Mouse (Mus musculus) heart, embryonic 16.5 days (tissue): ENCODE data around the gene Ets1. TPM values are rescaled to one million over a fixed set of nuclear protein-coding genes. Genes with fewer than 3 reads are reported as not detected.
A peak's percentile ranks its signal among the peaks of the same experiment; 100 is the strongest.

ENCODE experiments used
- ATAC-seq: fragments of 200-750 bp; cut with Nextera tagmentation; replicated peaks from 2 replicates; pipeline ENCODE4 v1.8.0; 2017; ENCODE audit warnings: moderate number of reproducible peaks; ENCODE audit not compliant: insufficient read depth, low FRiP score; ENCODE audit errors: extremely low read depth
- H3K27ac ChIP-seq: fragments of 300-500 bp; sonication (generic); 2 replicates; pipeline ENCODE4 v1.5.1; 2014; ENCODE audit warnings: mild to moderate bottlenecking, low read length, control low read depth, moderate library complexity
- H3K27me3 ChIP-seq: fragments of 300-500 bp; sonication (generic); 2 replicates; pipeline ENCODE4 v1.6.1; 2014; ENCODE audit warnings: low read length, mixed read lengths; ENCODE audit not compliant: control insufficient read depth, insufficient read depth
- H3K36me3 ChIP-seq: fragments of 300-500 bp; sonication (generic); 2 replicates; pipeline ENCODE4 v1.6.1; 2014; ENCODE audit not compliant: control insufficient read depth, insufficient read depth
- H3K4me1 ChIP-seq: fragments of 300-500 bp; sonication (generic); 2 replicates; pipeline ENCODE4 v1.6.1; 2014; ENCODE audit warnings: low read length, mixed read lengths; ENCODE audit not compliant: control insufficient read depth, insufficient read depth
- H3K4me2 ChIP-seq: fragments of 300-500 bp; sonication (generic); 2 replicates; pipeline ENCODE4 v1.6.1; 2014; ENCODE audit warnings: low read depth, mild to moderate bottlenecking, control low read depth, low read length
- H3K4me3 ChIP-seq: fragments of 300-500 bp; sonication (generic); 2 replicates; pipeline ENCODE4 v1.5.1; 2014; ENCODE audit warnings: mild to moderate bottlenecking, control low read depth, low read length
- H3K9ac ChIP-seq: fragments of 300-500 bp; sonication (generic); 2 replicates; pipeline ENCODE4 v1.6.1; 2014; ENCODE audit warnings: low read length, control low read depth
- H3K9me3 ChIP-seq: fragments of 300-500 bp; sonication (generic); replicated peaks from 2 replicates; pipeline ENCODE4 v1.6.1; 2016; ENCODE audit warnings: low read length; ENCODE audit not compliant: control insufficient read depth
- WGBS: fragments of 180-500 bp; shearing (Covaris S2); extraction: QIAGEN DNeasy Blood & Tissue Kit; methylation state at CpG from one replicate; pipeline ENCODE4 v1.1.7; 2014; 5-methylcytosine and 5-hydroxymethylcytosine counted together
- polyA plus RNA-seq: library from polyadenylated mRNA; unstranded; fragments of >200 nt; fragmentation: Nextera tagmentation; extraction: Ambion mirVana; gene quantifications from 2 replicates; pipeline ENCODE4 v1.2.1, GENCODE M21; 2015

Ets1 gene
- polyA plus RNA-seq, 1 experiment from 2014 or later: 66.7 TPM

DNA sequence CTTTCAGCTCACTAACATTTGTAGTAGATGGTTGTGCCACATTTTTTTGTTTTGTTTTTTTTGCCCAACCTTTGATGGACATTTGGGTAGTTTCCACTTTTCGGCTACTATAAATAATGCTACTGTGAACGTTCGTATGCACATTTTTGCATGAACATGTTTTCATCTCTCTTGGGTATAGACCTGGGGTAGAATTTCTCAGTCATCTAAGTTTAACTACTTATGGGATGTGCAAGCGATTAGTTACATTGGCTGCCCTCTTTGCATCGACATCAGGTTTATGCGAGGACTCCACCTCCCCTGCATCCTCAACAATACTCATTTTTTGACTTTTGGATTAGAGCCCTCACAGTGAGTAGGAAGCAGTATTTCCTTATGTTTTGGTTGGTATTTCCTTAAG lies 43.5 kb downstream of the Ets1 start:
- H3K36me3 ChIP-seq: no peaks in the 10 kb centered on the region
- no peak overlapping the region for H3K9ac ChIP-seq
- peaks cover 11% of the 10 kb centered on the region for H3K4me1 ChIP-seq
- no peaks in the 10 kb centered on the region for H3K27me3 ChIP-seq
- no peaks in the 10 kb centered on the region for H3K9me3 ChIP-seq
- WGBS: 74% methylated on average over 6 of the region's 6 CpGs
- no peak overlapping the region for H3K4me2 ChIP-seq
- no peak overlapping the region for H3K27ac ChIP-seq
- ATAC-seq: no peak
- no peak overlapping the region for H3K4me3 ChIP-seq

DNA sequence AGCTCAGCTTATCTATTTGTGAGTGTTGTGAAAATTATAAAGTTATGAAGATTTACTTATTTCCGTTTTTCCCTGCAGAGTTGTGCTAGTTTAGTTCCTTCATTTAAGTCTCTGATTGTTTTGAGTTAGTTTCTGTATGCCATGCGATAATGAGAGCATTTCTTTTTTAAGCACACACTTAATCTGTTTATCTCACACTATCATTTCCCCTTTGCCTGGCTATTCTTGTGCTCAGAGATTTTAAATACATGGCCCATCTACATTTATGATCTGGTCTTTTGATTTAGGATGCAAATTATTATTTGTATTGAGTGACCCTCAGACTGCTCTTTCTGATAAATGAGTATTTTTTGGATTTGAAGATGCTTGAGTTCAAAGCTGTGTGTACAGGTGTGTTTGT lies 44.2 kb downstream of the Ets1 start:
- H3K27me3 ChIP-seq: no peaks in the 10 kb centered on the region
- no peak overlapping the region for H3K27ac ChIP-seq
- H3K9ac ChIP-seq: no peak overlapping the region
- no peak overlapping the region for H3K4me2 ChIP-seq
- peaks cover 11% of the 10 kb centered on the region for H3K4me1 ChIP-seq
- no peaks in the 10 kb centered on the region for H3K36me3 ChIP-seq
- no peak overlapping the region for H3K4me3 ChIP-seq
- no peak for ATAC-seq
- H3K9me3 ChIP-seq: no peaks in the 10 kb centered on the region
- WGBS: 67% methylated on average over 2 of the region's 2 CpGs

- H3K4me1 ChIP-seq: no peaks in the 10 kb centered on the region
- no peak overlapping the region for H3K4me3 ChIP-seq
- WGBS: 48% methylated on average over 8 of the region's 8 CpGs
- no peak overlapping the region for H3K27ac ChIP-seq
- no peaks in the 10 kb centered on the region for H3K27me3 ChIP-seq
- no peak overlapping the region for H3K9ac ChIP-seq
- no peaks in the 10 kb centered on the region for H3K9me3 ChIP-seq
- H3K36me3 ChIP-seq: no peaks in the 10 kb centered on the region
- ATAC-seq: no peak
- H3K4me2 ChIP-seq: no peak overlapping the region
Measured at GRCm38 (mm10) chr9:32685793-32686558, 50.0 kb downstream of the Ets1 start.

DNA sequence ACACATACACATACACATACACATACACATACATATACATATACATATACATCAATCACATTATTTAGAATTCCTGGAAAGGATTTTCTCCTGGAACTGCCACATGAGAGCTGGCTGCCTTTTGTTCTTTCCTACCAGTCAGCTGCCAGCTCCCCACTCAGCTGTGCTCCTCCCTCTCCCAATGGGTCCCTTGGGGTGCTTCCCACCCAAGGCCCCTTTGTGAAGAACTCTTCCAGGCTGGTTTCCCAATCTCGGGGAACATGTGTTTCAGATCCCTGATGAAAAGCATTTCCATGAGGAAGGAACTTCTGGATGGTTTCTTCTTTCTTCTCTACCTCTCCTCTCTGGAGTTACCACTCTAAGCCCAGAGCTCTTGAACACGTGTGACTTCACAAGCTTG lies 52.3 kb downstream of the Ets1 start:
- H3K27me3 ChIP-seq: no peaks in the 10 kb centered on the region

DNA sequence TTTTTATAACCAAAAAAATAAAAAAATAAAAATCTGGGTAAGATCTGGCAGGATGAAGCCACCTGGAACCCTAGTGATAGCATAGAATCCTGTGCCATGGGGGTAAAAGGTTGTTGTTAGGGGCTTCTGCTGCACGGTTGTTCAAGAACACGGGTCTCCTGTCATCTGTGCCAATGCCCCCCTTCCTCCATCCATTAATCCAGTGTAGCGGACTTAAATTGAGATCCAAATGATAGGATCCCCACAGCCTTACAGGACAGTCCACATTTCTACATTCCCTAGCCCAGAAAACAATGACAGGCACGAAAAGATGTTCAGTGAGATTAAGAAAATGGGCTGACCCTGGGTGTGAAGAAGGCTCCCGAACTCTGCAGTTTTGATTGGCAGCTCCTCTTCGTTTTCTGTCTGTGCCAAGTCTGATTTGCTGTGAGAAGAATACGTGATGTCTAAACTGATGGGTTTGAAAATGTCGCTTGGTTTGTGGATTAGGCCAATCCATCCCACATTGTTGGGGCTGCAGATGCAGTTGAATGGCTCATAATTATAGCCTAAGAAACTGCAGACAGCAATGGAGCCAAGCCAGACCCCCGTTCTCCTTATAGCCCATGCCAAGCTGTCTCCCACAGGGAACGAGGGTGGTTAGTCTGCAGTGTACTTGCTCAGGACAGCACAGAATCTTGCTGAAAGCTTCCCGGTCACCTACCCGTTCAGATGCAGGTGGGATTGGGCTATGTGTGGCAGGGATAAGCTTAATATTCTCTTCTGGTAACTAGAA lies 55.3 kb downstream of the Ets1 start:
- ATAC-seq: no peak
- Histone ChIP-seq H3K4me1 (peaks cover 9% of the 10 kb centered on the region), H3K9ac (no peak overlapping the region), H3K9me3 (no peaks in the 10 kb centered on the region), H3K36me3 (no peaks in the 10 kb centered on the region), H3K4me2 (no peak overlapping the region), H3K4me3 (no peak overlapping the region), H3K27me3 (no peaks in the 10 kb centered on the region), H3K27ac (no peak overlapping the region)
- WGBS: 74% methylated on average over 12 of the region's 12 CpGs

More for the DNA sequence above, 52.3 kb downstream of the Ets1 start:
- 76% methylated on average over 2 of the region's 2 CpGs for WGBS
- no peak overlapping the region for H3K9ac ChIP-seq
- ATAC-seq: no peak
- H3K9me3 ChIP-seq: no peaks in the 10 kb centered on the region
- H3K36me3 ChIP-seq: no peaks in the 10 kb centered on the region
- H3K4me1 ChIP-seq: no peaks in the 10 kb centered on the region
- no peak overlapping the region for H3K4me3 ChIP-seq
- no peak overlapping the region for H3K27ac ChIP-seq
- no peak overlapping the region for H3K4me2 ChIP-seq

DNA sequence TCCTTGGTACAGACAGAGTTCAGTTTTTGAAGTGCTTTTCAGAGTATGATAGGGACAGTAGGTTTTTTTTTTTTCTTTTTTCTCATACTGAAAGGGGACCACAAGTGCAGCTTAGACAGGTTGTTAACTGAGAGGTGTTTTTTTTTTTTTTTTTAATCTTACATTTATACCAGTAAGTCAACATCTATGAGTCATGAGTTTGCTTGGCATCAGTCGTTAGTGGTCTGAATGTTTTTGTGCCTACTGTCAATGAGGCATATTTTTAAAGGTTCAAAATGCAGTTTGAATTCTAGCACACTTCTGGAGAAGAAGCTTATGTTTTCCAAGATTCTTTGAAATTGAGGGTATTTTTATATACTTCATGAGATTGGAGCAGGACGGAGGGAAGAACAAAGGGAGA lies 56.9 kb downstream of the Ets1 start:
- no peak overlapping the region for H3K9ac ChIP-seq
- WGBS: 80% methylated on average over 2 of the region's 2 CpGs
- H3K4me1 ChIP-seq: peaks cover 15% of the 10 kb centered on the region
- H3K27me3 ChIP-seq: no peaks in the 10 kb centered on the region
- H3K9me3 ChIP-seq: no peaks in the 10 kb centered on the region
- no peaks in the 10 kb centered on the region for H3K36me3 ChIP-seq
- no peak overlapping the region for H3K27ac ChIP-seq
- H3K4me2 ChIP-seq: no peak overlapping the region
- H3K4me3 ChIP-seq: no peak overlapping the region
- no peak for ATAC-seq

GRCm38 (mm10) chr9:32693411-32693810 lies 57.4 kb downstream of the Ets1 start:
- no peak for ATAC-seq

GRCm38 (mm10) chr9:32694111-32694824 lies 58.2 kb downstream of the Ets1 start:
- no peak overlapping the region for H3K4me2 ChIP-seq
- 65% methylated on average over 12 of the region's 12 CpGs for WGBS
- peak overlapping the region; percentile 96 for H3K27ac ChIP-seq
- no peak for ATAC-seq
- no peak overlapping the region for H3K9ac ChIP-seq
- H3K9me3 ChIP-seq: no peaks in the 10 kb centered on the region
- no peak overlapping the region for H3K4me3 ChIP-seq
- H3K4me1 ChIP-seq: peaks cover 15% of the 10 kb centered on the region
- H3K36me3 ChIP-seq: no peaks in the 10 kb centered on the region
- no peaks in the 10 kb centered on the region for H3K27me3 ChIP-seq

More at GRCm38 (mm10) chr9:32693411-32693810, 57.4 kb downstream of the Ets1 start:
- no peaks in the 10 kb centered on the region for H3K36me3 ChIP-seq
- H3K27me3 ChIP-seq: no peaks in the 10 kb centered on the region
- WGBS: 66% methylated on average over 3 of the region's 3 CpGs
- peaks cover 15% of the 10 kb centered on the region for H3K4me1 ChIP-seq
- H3K9me3 ChIP-seq: no peaks in the 10 kb centered on the region
- 0 out of 2 replicates have a peak overlapping the region, but pooled peaks have one; percentile 5 for H3K27ac ChIP-seq
- H3K9ac ChIP-seq: no peak overlapping the region
- H3K4me3 ChIP-seq: no peak overlapping the region
- no peak overlapping the region for H3K4me2 ChIP-seq
